ENCODE assay signal across 9 mouse cellular contexts in the genomic region with DNA sequence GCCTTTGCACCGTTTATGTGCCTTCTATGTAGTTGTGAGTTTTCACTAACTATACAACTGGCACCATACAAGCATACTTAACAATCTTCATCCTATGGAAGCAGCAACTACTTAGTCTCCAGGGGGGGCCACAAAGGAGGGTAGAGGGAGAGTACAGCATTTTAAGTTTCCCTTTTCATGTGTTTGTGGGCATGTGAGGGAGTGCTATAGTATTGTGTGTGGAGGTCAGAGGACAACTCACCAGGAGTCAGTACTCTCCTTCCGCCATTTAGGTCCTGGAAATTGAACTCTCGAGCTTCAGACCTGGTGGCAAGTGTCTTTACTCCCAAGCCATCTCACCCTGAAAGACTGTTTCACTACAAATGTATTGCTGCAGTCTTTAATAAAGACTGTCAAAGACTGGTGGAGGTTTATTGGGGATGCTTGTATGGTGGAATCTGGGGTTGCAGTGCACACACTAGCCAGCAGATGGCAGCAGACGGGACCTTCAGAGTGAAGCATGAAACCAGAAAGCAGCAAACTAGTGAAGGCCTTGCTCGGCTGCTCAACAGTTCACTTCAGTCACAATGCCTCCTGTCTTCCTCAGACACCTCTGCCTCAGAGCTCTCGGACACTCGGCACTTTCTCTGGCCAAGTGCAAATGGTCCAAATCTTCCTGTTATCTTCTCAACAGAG. TPM values are rescaled to one million over a fixed set of nuclear protein-coding genes. Genes with fewer than 3 reads are reported as not detected.
DNase-seq lines count a peak whose midpoint lies in the region; ATAC-seq lines count a peak whose summit lies in the region.
"Had no signal": no experiment of that assay in that cellular context is flagged by ENCODE, and none has a peak within 500 bp of the region (broad histone marks: within the 10 kb centered on the region; RNA-seq: fewer than 3 reads in every experiment).

No protein-coding gene starts in this region.

- no peaks in the 10 kb centered on the region for H3K36me3 ChIP-seq in hindbrain, embryonic 11.5 days (ENCODE audit: control insufficient read depth, insufficient read depth, low read length)
- peaks cover 8% of the 10 kb centered on the region; the same call in 1 of the 2 replicates for H3K36me3 ChIP-seq in hindbrain, embryonic 12.5 days
- H3K36me3 ChIP-seq in midbrain, embryonic 13.5 days, result peaks cover 20% of the 10 kb centered on the region

- no peak overlapping the region for H3K27ac ChIP-seq in hindbrain, embryonic 11.5 days (ENCODE audit: low read depth, low read length)
- no peak overlapping the region for H3K27ac ChIP-seq in hindbrain, embryonic 12.5 days
- no peak overlapping the region for H3K27ac ChIP-seq in midbrain, embryonic 13.5 days

- no peak overlapping the region for H3K4me2 ChIP-seq in hindbrain, embryonic 11.5 days (replicated peaks; ENCODE audit: low read depth, low read length)
- H3K4me2 ChIP-seq in hindbrain, embryonic 12.5 days (replicated peaks), result no peak overlapping the region
- H3K4me2 ChIP-seq in midbrain, embryonic 13.5 days (replicated peaks), result no peak overlapping the region

- intact Hi-C loops in heart, postnatal 36 days (cut with DNase I), result loop anchor here (1.0 to 10.0 kb wide), 3 partner anchors 80 to 757 kb away; partner anchors contain the start of gene Polr1e

- WGBS in hindbrain, embryonic 11.5 days, result 23% methylated on average over 7 of the region's 7 CpGs
- 27% methylated on average over 7 of the region's 7 CpGs for WGBS in hindbrain, embryonic 12.5 days
- WGBS in midbrain, embryonic 13.5 days, result 26% methylated on average over 7 of the region's 7 CpGs

- no peaks in the 10 kb centered on the region for H3K27me3 ChIP-seq in hindbrain, embryonic 11.5 days (ENCODE audit: control insufficient read depth, insufficient read depth, low read length)
- H3K27me3 ChIP-seq in hindbrain, embryonic 12.5 days, result no peaks in the 10 kb centered on the region
- H3K27me3 ChIP-seq in midbrain, embryonic 13.5 days, result no peaks in the 10 kb centered on the region

- H3K9me3 ChIP-seq in hindbrain, embryonic 11.5 days (ENCODE audit: control insufficient read depth, low read length), result no peaks in the 10 kb centered on the region
- no peaks in the 10 kb centered on the region for H3K9me3 ChIP-seq in hindbrain, embryonic 12.5 days (replicated peaks)
- H3K9me3 ChIP-seq in midbrain, embryonic 13.5 days, result no peaks in the 10 kb centered on the region

- no peak for ATAC-seq in hindbrain, embryonic 11.5 days (ENCODE audit: low FRiP score)
- ATAC-seq in hindbrain, embryonic 12.5 days (ENCODE audit: low FRiP score), result no peak
- ATAC-seq in midbrain, embryonic 13.5 days, result 0 out of 2 replicates have a peak, but pooled peaks have one; percentile 20

- peak; percentile 91 for DNase-seq in hindbrain, embryonic 11.5 days (ENCODE audit: low spot score)
- DNase-seq in adrenal gland, adult 8-10 months, result peak; percentile 18
- DNase-seq in embryo, embryonic 9.5 days (ENCODE audit: extremely low spot score), result peak; percentile 76
- peak; percentile 70 to 80 for DNase-seq in heart, postnatal 36 days
- DNase-seq in left cerebral cortex, adult 18-20 months (ENCODE audit: low spot score in 2 of 2), result peak; percentile 67 to 83
- DNase-seq in spleen, postnatal 14 days (ENCODE audit: low spot score in 2 of 2), result peak; percentile 21 to 53

- H3K4me3 ChIP-seq in hindbrain, embryonic 11.5 days (ENCODE audit: low read depth, low read length), result no peak overlapping the region
- H3K4me3 ChIP-seq in hindbrain, embryonic 12.5 days, result no peak overlapping the region
- no peak overlapping the region for H3K4me3 ChIP-seq in midbrain, embryonic 13.5 days (replicated peaks)
- H3K4me3 ChIP-seq: myocyte had no signal

- no peak overlapping the region for H3K9ac ChIP-seq in hindbrain, embryonic 11.5 days (ENCODE audit: low read depth, low read length)
- H3K9ac ChIP-seq in hindbrain, embryonic 12.5 days, result no peak overlapping the region
- no peak overlapping the region for H3K9ac ChIP-seq in midbrain, embryonic 13.5 days (replicated peaks)

- H3K4me1 ChIP-seq in hindbrain, embryonic 11.5 days (replicated peaks; ENCODE audit: control insufficient read depth, insufficient read depth, low read length), result no peaks in the 10 kb centered on the region
- H3K4me1 ChIP-seq in hindbrain, embryonic 12.5 days, result no peaks in the 10 kb centered on the region
- no peaks in the 10 kb centered on the region for H3K4me1 ChIP-seq in midbrain, embryonic 13.5 days (replicated peaks)

RNA-seq across cellular contexts. Expression of gene Tomm5, which starts 10.6 kb away (rescaled TPM):
- polyA plus RNA-seq in hindbrain, embryonic 11.5 days (2014; fragmentation: Nextera tagmentation; extraction: Ambion mirVana), result 166 and 180 TPM in 2 replicates
- polyA plus RNA-seq in hindbrain, embryonic 12.5 days (2016; fragmentation: Nextera tagmentation; extraction: Ambion mirVana), result 137 and 148 TPM in 2 replicates
- total RNA-seq in adrenal gland, adult 8-10 months (2022), result 10 to 100 TPM; 58.8 to 88.7 (median 70.4) TPM
- total RNA-seq in heart, postnatal 36 days (2021), result 100 to 1,000 TPM; 211 to 244 TPM
- 10 to 100 TPM; 68.7 to 79.6 TPM for total RNA-seq in left cerebral cortex, adult 18-20 months (2021)
- 153 and 154 TPM in 2 replicates for polyA plus RNA-seq in midbrain, embryonic 13.5 days (2015; fragmentation: Nextera tagmentation; extraction: Ambion mirVana)

RNA-seq across cellular contexts. Expression of gene Fbxo10, which starts 12.9 kb away (rescaled TPM):
- polyA plus RNA-seq in hindbrain, embryonic 11.5 days (2014; fragmentation: Nextera tagmentation; extraction: Ambion mirVana), result 5.1 and 5.6 TPM in 2 replicates
- 17.5 and 17.6 TPM in 2 replicates for polyA plus RNA-seq in hindbrain, embryonic 12.5 days (2016; fragmentation: Nextera tagmentation; extraction: Ambion mirVana)
- total RNA-seq in adrenal gland, adult 8-10 months (2022), result 10 to 100 TPM; 11.6 to 19.8 (median 15.7) TPM
- 10 to 100 TPM; 10.4 to 12.0 TPM for total RNA-seq in heart, postnatal 36 days (2021)
- total RNA-seq in left cerebral cortex, adult 18-20 months (2021), result 10 to 100 TPM; 31.4 to 32.4 TPM
- polyA plus RNA-seq in midbrain, embryonic 13.5 days (2015; fragmentation: Nextera tagmentation; extraction: Ambion mirVana), result 14.2 and 14.5 TPM in 2 replicates

Comparison
In these comparisons a context has a peak if more than half of its experiments do, and no peak if none do; other contexts are left out.
1. DNase-seq: peak in every context shown above with its lines; median percentile 91 in hindbrain, embryonic 11.5 days; 76 in embryo, embryonic 9.5 days; 75 in heart, postnatal 36 days; 75 in left cerebral cortex, adult 18-20 months; 37 in spleen, postnatal 14 days; 18 in adrenal gland, adult 8-10 months.